Mouse (Mus musculus) hindbrain, embryonic 12.5 days (tissue): ENCODE results near the gene Clint1. TPM values are rescaled to one million over a fixed set of nuclear protein-coding genes. Genes with fewer than 3 reads are reported as not detected.

Experiments used
- ATAC-seq: fragments of 200-750 bp; cut with Nextera tagmentation; 2 replicates; pipeline ENCODE4 v1.8.0; 2017; ENCODE audit warnings: moderate TSS enrichment; ENCODE audit not compliant: low FRiP score
- H3K27ac ChIP-seq: fragments of 300-500 bp; sonication (generic); 2 replicates; pipeline ENCODE4 v1.5.1; 2016; ENCODE audit warnings: mild to moderate bottlenecking
- H3K27me3 ChIP-seq: fragments of 300-500 bp; sonication (generic); 2 replicates; pipeline ENCODE4 v1.6.1; 2016; ENCODE audit warnings: mild to moderate bottlenecking
- H3K36me3 ChIP-seq: fragments of 300-500 bp; sonication (generic); 2 replicates; pipeline ENCODE4 v1.6.1; 2016; ENCODE audit warnings: mild to moderate bottlenecking
- H3K4me1 ChIP-seq: fragments of 300-500 bp; sonication (generic); 2 replicates; pipeline ENCODE4 v1.6.1; 2016
- H3K4me2 ChIP-seq: fragments of 300-500 bp; sonication (generic); replicated peaks from 2 replicates; pipeline ENCODE4 v1.6.1; 2016; ENCODE audit warnings: mild to moderate bottlenecking
- H3K4me3 ChIP-seq: fragments of 300-500 bp; sonication (generic); 2 replicates; pipeline ENCODE4 v1.5.1; 2016; ENCODE audit warnings: mild to moderate bottlenecking
- H3K9ac ChIP-seq: fragments of 300-500 bp; sonication (generic); 2 replicates; pipeline ENCODE4 v1.6.1; 2016; ENCODE audit warnings: mild to moderate bottlenecking, moderate library complexity
- H3K9me3 ChIP-seq: fragments of 300-500 bp; sonication (generic); replicated peaks from 2 replicates; pipeline ENCODE4 v1.6.1; 2016; ENCODE audit warnings: mild to moderate bottlenecking
- WGBS: fragments of 180-500 bp; shearing (Covaris S2); methylation state at CpG from one replicate; pipeline ENCODE4 v1.1.7; 2016; 5-methylcytosine and 5-hydroxymethylcytosine counted together
- polyA plus RNA-seq: library from polyadenylated mRNA; unstranded; fragments of >200 nt; fragmentation: Nextera tagmentation; extraction: Ambion mirVana; gene quantifications from 2 replicates; pipeline ENCODE4 v1.2.1, GENCODE M21; 2016

The Clint1 gene
- polyA plus RNA-seq, 1 experiment from 2014 or later, result 82.3 TPM

GRCm38 (mm10) chr11:45918836-45919235 is 67.0 kb downstream of the Clint1 start:
- Histone ChIP-seq H3K4me3 (no peak overlapping the region), H3K27me3 (no peaks in the 10 kb centered on the region), H3K4me1 (peaks cover 11% of the 10 kb centered on the region), H3K4me2 (no peak overlapping the region), H3K36me3 (no peaks in the 10 kb centered on the region), H3K27ac (no peak overlapping the region), H3K9ac (no peak overlapping the region), H3K9me3 (no peaks in the 10 kb centered on the region)
- WGBS, result 71% methylated on average over 4 of the region's 4 CpGs
- ATAC-seq, result no peak

- peak overlapping the region; percentile 47; the same call in 1 of the 2 replicates for H3K9ac ChIP-seq
- peak overlapping the region; percentile 36; the same call in 1 of the 2 replicates for H3K4me2 ChIP-seq
- WGBS, result 44% methylated on average over 8 of the region's 8 CpGs
- no peaks in the 10 kb centered on the region for H3K27me3 ChIP-seq
- no peaks in the 10 kb centered on the region for H3K9me3 ChIP-seq
- H3K4me1 ChIP-seq, result peaks cover 18% of the 10 kb centered on the region
- no peak overlapping the region for H3K4me3 ChIP-seq
- no peaks in the 10 kb centered on the region for H3K36me3 ChIP-seq
- ATAC-seq, result no peak
- H3K27ac ChIP-seq, result peak overlapping the region; percentile 81
These were observed 69.2 kb downstream of the Clint1 start for GRCm38 (mm10) chr11:45921026-45921425.

- Histone ChIP-seq H3K9ac (peak overlapping the region; percentile 47; the same call in 1 of the 2 replicates), H3K9me3 (no peaks in the 10 kb centered on the region), H3K4me1 (peaks cover 18% of the 10 kb centered on the region), H3K27ac (peak overlapping the region; percentile 81), H3K27me3 (no peaks in the 10 kb centered on the region), H3K36me3 (no peaks in the 10 kb centered on the region), H3K4me3 (no peak overlapping the region), H3K4me2 (peak overlapping the region; percentile 36)
- ATAC-seq, result peak; percentile 51
- WGBS, result 7% methylated on average over 10 of the region's 10 CpGs
These were observed 69.6 kb downstream of the Clint1 start for GRCm38 (mm10) chr11:45921480-45921898.

- Histone ChIP-seq H3K27me3 (no peaks in the 10 kb centered on the region), H3K4me1 (peaks cover 18% of the 10 kb centered on the region), H3K9ac (no peak overlapping the region), H3K36me3 (peaks cover 7% of the 10 kb centered on the region; the same call in 1 of the 2 replicates), H3K4me3 (no peak overlapping the region), H3K9me3 (no peaks in the 10 kb centered on the region), H3K27ac (no peak overlapping the region), H3K4me2 (no peak overlapping the region)
- ATAC-seq, result 0 out of 2 replicates have a peak, but pooled peaks have one; percentile 16
- 48% methylated on average over 6 of the region's 6 CpGs for WGBS
These were observed 73.6 kb downstream of the Clint1 start for GRCm38 (mm10) chr11:45925436-45925835.

GRCm38 (mm10) chr11:45926640-45927082 is 74.8 kb downstream of the Clint1 start:
- under 1% methylated on average over 9 of the region's 9 CpGs for WGBS
- peak overlapping the region; percentile 33 for H3K4me3 ChIP-seq
- H3K36me3 ChIP-seq, result peaks cover 11% of the 10 kb centered on the region; the same call in 1 of the 2 replicates
- no peaks in the 10 kb centered on the region for H3K27me3 ChIP-seq
- H3K9ac ChIP-seq, result peak overlapping the region; percentile 53; the same call in 1 of the 2 replicates
- H3K4me2 ChIP-seq, result peak overlapping the region; percentile 54
- peaks cover 9% of the 10 kb centered on the region for H3K4me1 ChIP-seq
- ATAC-seq, result peak; percentile 82
- H3K27ac ChIP-seq, result 0 out of 2 replicates have a peak overlapping the region, but pooled peaks have one; percentile 68
- H3K9me3 ChIP-seq, result no peaks in the 10 kb centered on the region

GRCm38 (mm10) chr11:45927456-45927855 is 75.6 kb downstream of the Clint1 start:
- no peaks in the 10 kb centered on the region for H3K27me3 ChIP-seq
- no peak for ATAC-seq
- no peak overlapping the region for H3K4me2 ChIP-seq
- H3K4me1 ChIP-seq, result peaks cover 7% of the 10 kb centered on the region; the same call in 1 of the 2 replicates
- H3K4me3 ChIP-seq, result no peak overlapping the region
- H3K9me3 ChIP-seq, result no peaks in the 10 kb centered on the region
- peaks cover 15% of the 10 kb centered on the region for H3K36me3 ChIP-seq
- no peak overlapping the region for H3K9ac ChIP-seq
- 63% methylated on average over 5 of the region's 5 CpGs for WGBS
- no peak overlapping the region for H3K27ac ChIP-seq

- 86% methylated on average over 10 of the region's 10 CpGs for WGBS
- H3K27me3 ChIP-seq, result no peaks in the 10 kb centered on the region
- no peaks in the 10 kb centered on the region for H3K9me3 ChIP-seq
- H3K36me3 ChIP-seq, result peaks cover 36% of the 10 kb centered on the region
- no peak overlapping the region for H3K4me2 ChIP-seq
- peaks cover 7% of the 10 kb centered on the region; the same call in 1 of the 2 replicates for H3K4me1 ChIP-seq
- no peak overlapping the region for H3K27ac ChIP-seq
- H3K4me3 ChIP-seq, result no peak overlapping the region
- ATAC-seq, result no peak
- no peak overlapping the region for H3K9ac ChIP-seq
These were observed 77.7 kb downstream of the Clint1 start for GRCm38 (mm10) chr11:45929541-45929940.

- H3K36me3 ChIP-seq, result peaks cover 61% of the 10 kb centered on the region
- H3K27ac ChIP-seq, result no peak overlapping the region
- no peaks in the 10 kb centered on the region for H3K27me3 ChIP-seq
- WGBS, result 88% methylated on average over 10 of the region's 10 CpGs
- no peaks in the 10 kb centered on the region for H3K4me1 ChIP-seq
- no peak for ATAC-seq
- no peaks in the 10 kb centered on the region for H3K9me3 ChIP-seq
- no peak overlapping the region for H3K4me3 ChIP-seq
- H3K4me2 ChIP-seq, result no peak overlapping the region
- no peak overlapping the region for H3K9ac ChIP-seq
These were observed 80.9 kb downstream of the Clint1 start for GRCm38 (mm10) chr11:45932771-45933170.

- Histone ChIP-seq H3K4me1 (peaks cover 4% of the 10 kb centered on the region; the same call in 1 of the 2 replicates), H3K9me3 (no peaks in the 10 kb centered on the region), H3K4me2 (no peak overlapping the region), H3K27ac (no peak overlapping the region), H3K27me3 (no peaks in the 10 kb centered on the region), H3K9ac (no peak overlapping the region), H3K4me3 (no peak overlapping the region), H3K36me3 (peaks cover 46% of the 10 kb centered on the region)
- no peak for ATAC-seq
- 97% methylated on average over 8 of the region's 8 CpGs for WGBS
These were observed 85.6 kb downstream of the Clint1 start for GRCm38 (mm10) chr11:45937478-45937877.

GRCm38 (mm10) chr11:45938917-45939316 is 87.1 kb downstream of the Clint1 start:
- H3K9ac ChIP-seq, result no peak overlapping the region
- no peak for ATAC-seq
- H3K4me3 ChIP-seq, result no peak overlapping the region
- peaks cover 18% of the 10 kb centered on the region for H3K4me1 ChIP-seq
- H3K36me3 ChIP-seq, result peaks cover 32% of the 10 kb centered on the region
- no peak overlapping the region for H3K4me2 ChIP-seq
- no peaks in the 10 kb centered on the region for H3K27me3 ChIP-seq
- WGBS, result 95% methylated on average over 8 of the region's 8 CpGs
- H3K9me3 ChIP-seq, result no peaks in the 10 kb centered on the region
- no peak overlapping the region for H3K27ac ChIP-seq

- Histone ChIP-seq H3K4me3 (no peak overlapping the region), H3K9ac (no peak overlapping the region), H3K4me2 (no peak overlapping the region), H3K4me1 (peaks cover 19% of the 10 kb centered on the region), H3K36me3 (peaks cover 3% of the 10 kb centered on the region; the same call in 1 of the 2 replicates), H3K27me3 (no peaks in the 10 kb centered on the region), H3K27ac (no peak overlapping the region), H3K9me3 (no peaks in the 10 kb centered on the region)
- ATAC-seq, result no peak
- WGBS, result 92% methylated on average over 7 of the region's 7 CpGs
These were observed 90.4 kb downstream of the Clint1 start for GRCm38 (mm10) chr11:45942281-45942680.

GRCm38 (mm10) chr11:45943108-45943705 is 91.4 kb downstream of the Clint1 start:
- H3K4me1 ChIP-seq, result peaks cover 19% of the 10 kb centered on the region
- H3K36me3 ChIP-seq, result peaks cover 4% of the 10 kb centered on the region; the same call in 1 of the 2 replicates
- 70% methylated on average over 7 of the region's 7 CpGs for WGBS
- ATAC-seq, result no peak
- peak overlapping the region; percentile 75 for H3K4me3 ChIP-seq
- peak overlapping the region; percentile 78 for H3K4me2 ChIP-seq
- no peak overlapping the region for H3K27ac ChIP-seq
- H3K9ac ChIP-seq, result peak overlapping the region; percentile 90; the same call in 1 of the 2 replicates
- H3K9me3 ChIP-seq, result no peaks in the 10 kb centered on the region
- no peaks in the 10 kb centered on the region for H3K27me3 ChIP-seq
